Mouse (Mus musculus): ENCODE results near the gene Hoxa13.

The Hoxa13 gene

GRCm38 (mm10) chr6:52208072-52208867, 52.4 kb downstream of the Hoxa13 start, which contains the start of gene Hoxa6:
Gene Hoxa6, minus strand, starts transcription at chr6:52208722.
- DNase-seq = peak; percentile 83 to 90
